Mouse (Mus musculus) activated CD4-positive, CD25-positive, alpha-beta regulatory T cell, adult 4 months (primary cell): Measurements from ENCODE around the gene Fam173a. TPM values are rescaled to one million over a fixed set of nuclear protein-coding genes. Genes with fewer than 3 reads are reported as not detected.

Experiments
- ATAC-seq: one replicate; pipeline ENCODE4 v1.8.0; 2017
- polyA plus RNA-seq, 2 experiments: library from polyadenylated mRNA; unstranded; fragments of 100-300 nt; shearing (Covaris generic); gene quantifications; one replicate each; pipeline ENCODE4 v1.2.1; 2017

The Fam173a gene
- 100 to 1,000 TPM; 196 to 238 TPM for polyA plus RNA-seq

DNA sequence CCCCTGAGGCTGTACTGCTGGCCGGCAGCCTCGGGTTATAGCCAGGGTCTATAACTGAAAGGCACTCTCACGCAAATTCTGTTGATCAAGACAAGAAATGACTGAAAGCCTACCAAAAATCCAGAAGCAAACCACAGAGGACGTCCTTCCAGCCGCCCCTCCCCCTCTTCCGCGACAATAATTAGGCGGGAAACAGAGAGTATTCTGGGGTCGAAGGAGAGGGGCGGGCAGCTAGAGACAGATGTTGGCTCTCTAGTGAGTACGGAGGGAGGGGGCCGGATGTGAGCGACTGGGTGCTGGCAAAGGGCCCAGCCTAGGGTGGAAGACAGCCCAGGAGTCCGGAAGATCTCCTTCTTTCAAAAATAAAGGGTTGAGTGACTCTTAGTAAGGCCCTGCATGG, at the start of gene Fam173a:
Gene Fam173a, minus strand, starts transcription at position 287 of the 400 bp plus-strand sequence.
- ATAC-seq, result peak; percentile 81

DNA sequence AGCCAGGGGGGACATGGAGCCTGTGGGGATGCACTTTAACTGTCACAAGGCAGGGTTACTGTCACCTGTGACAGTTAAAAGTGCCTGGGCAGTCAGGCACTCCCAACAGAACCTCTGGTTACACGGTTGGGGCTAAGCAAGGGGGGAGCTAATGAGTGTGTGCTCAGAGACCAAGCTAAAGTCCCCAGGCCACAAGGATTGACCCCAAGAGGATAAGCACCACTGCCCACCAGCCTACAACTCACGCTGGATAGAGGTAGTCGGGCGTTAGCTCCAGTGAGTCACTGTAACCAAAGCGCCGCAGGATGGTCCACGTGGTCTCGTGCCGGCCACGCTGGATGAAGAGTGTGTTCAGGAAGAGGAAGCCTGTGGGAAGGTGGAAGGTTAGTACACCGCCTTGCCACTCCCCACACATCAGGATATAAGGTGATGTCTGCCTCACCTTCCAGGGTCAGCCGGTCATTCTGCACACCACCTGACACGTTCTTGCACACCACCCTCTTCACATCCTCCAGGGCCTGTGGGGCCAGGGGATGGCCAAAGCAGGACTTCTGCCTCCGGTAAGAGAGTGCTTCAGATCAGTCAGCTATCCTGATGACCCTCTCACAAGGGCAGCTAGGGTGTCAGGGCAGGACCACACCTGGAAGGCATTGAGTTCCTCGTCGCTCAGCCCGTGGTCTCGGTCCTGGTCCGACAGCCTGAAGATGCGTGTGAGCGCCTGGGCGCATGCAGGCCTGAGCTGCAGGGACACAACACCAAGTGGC, 48.6 kb upstream of the Fam173a start, which contains the start of gene Gm20683:
Gene Gm20683, minus strand, starts transcription at position 647 of the 764 bp plus-strand sequence.
- ATAC-seq, result no peak

DNA sequence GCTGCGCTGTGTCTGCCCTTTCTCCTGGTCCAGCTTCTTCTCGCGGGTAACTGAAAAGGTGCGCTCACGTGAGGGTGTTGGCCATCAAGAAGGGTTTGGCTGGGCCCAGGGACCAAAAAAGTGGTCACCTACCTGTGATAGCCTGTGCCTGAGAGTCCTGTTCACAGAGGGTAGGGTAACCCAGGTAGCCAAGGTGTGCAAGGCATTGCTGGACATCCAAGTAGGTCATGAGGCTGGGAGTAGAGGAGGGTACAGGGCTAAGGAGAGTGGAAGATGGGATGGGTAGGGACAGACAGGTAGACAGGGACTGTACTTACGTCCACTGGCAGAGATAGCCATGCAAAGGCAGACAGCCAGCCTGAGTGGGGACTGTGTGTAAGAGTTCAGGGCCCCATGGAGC, 47.8 kb upstream of the Fam173a start:
- ATAC-seq, result no peak

DNA sequence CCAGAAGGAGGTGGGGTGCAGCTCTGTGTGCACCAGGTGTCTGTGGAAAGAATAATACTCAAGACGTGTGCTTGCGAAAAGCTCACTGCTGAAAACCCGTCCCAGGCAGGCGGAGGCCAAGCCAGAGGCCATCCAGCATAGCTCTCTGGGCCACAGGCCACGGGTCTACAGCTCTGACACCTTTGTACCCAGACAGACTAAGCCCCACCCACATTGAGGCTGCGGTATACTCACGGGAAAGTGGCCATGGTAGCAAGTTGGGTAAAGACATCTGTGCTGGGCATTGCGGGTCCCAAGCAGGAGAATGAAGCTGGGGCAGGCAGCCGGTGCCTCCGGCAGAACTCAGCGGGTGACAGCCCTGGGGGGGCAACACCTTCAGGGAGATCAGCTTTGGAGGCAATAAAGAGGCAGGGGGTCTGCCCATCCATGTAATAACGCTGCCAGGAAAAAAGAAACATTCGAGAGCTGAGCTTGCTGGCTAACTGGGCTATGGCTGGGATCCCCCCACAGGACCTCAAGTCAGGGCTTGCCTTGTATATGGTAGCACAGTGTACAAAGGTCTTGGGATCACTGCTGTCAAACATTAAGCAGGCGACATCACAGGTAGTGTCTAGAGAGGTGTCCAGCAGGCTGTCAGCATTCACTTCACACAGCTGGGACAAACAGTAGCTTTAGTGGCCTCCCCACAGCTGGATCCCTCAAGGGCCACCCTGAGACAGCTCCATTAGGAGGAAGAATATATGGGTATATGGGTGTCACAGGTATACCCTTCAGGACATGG, 46.9 kb upstream of the Fam173a start:
- ATAC-seq, result no peak

GRCm38 (mm10) chr17:25838904-25839303, 46.2 kb upstream of the Fam173a start:
- ATAC-seq, result no peak

DNA sequence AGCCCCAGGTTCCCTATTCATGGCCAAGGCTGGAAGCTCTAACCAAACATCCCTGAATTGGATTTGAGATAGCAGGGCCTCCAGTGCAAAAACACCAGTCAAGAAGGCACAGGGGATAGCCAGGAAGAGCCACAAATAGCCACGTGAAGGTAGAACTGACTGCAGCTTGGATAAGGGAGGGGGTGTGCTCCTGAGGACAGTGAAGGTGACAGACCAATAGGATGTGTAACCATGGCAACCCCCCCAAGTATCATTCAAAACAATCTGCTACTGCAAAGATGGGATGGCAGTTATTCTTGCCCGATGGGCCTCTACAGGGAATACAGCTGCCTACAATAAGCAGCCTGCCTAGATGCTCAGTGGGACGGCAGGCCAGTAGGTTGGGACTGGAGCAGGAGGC, 44.8 kb upstream of the Fam173a start:
- no peak for ATAC-seq

- no peak for ATAC-seq
These were observed 44.3 kb upstream of the Fam173a start, which contains the start of gene Rhbdl1 for GRCm38 (mm10) chr17:25837076-25837410. Rhbdl1 (minus strand) TSS chr17:25837295.

DNA sequence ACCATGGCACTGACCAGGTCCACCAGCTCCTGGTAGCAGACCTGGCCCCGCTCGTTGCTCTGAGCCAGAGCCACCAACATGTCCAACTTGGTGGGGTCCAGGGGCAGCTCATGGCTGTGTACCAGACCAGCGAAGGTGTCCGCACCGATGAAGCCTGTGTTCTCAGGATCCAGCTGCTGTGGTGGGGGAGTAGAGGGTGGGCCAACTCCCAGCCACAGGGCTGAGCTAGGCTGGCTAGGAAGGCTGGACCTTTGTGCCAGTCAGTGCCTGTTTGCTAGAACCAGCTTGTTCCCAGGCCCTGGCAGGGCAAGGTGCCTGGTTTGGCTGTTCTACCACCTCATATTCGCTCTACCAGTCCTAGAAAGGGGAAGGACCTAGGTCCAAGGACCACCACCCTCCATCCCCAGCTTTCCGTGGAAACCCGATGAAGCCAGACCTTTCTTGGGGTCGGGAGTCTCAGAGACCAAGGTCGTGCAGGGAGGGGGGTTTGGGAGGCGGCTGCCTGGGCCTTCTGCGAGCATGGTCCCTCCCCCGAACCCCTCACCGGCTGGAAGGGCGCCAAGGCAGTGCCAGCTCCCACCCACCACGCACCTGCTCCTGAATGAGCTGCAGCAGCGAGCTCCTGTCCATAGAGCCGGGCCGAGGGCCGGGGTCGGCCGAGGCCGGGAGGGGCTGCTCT, 43.8 kb upstream of the Fam173a start:
- no peak for ATAC-seq

DNA sequence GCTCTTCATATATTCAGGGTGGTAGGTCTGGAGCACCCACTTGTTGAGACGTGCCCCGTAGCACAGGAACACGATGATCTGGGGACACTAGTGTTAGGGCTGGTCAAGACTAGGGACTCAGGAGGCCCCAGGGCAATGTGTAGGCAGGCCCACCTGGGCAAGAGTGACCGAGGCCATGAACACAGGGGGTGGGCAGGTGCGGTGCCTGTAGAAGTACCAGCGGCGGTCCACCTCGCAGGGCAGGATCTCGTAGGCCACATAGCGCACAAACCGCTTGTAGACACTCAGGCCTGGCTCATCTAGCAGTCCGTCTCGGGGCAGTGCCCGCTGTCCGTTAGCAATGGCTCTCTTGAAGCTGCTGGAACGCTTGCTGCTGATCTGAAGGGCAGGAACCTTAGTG, 43.1 kb upstream of the Fam173a start:
- no peak for ATAC-seq

DNA sequence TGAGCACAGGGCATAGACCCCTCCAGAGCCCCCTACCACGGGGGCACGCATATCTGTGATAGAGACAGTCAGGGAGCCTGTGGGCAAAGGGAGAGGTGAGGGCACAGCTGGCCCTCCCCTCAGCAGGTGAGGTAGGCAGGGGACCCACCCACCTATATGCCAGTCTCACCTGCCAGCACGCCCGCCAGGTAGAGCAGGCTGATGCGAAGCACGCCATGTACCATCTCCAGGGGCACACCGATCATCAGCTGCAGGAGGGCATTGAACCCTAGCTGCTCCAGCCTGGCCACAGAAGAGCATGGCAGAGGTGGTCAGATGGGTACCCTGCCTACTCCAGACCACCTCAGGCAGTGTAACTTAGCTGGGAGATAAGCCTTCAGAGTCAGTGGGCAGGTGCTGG, 42.6 kb upstream of the Fam173a start:
- ATAC-seq, result no peak

DNA sequence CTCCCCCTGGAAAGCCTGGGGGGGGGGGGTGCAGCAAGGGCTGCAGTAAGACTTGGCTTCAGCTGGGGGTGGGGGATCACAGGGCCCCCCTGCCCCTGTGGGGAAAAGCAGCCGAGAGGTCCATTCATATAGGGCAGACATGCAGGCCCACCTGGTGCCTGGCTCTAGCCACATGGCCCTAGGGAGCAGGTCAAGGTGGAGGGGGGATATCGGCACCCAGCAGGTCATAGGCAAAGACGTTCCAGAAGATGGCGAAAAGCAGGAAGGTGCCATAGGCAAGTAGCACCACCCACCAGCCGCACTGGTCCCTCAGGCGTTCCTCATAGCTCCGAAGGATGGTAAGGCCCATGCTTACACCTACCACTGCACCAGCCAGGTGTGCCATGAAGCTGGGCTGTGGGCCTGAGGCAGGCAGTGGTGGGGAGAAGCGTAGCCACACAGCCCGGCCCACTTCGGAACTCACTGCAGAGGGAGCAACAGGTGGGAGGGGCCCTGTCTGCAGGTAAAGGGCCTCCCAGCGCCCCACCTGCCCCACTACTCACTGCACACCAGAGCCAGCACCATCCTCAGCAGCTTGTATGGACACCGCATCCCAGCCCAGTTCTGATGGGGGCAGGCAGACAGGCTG, 42.0 kb upstream of the Fam173a start:
- ATAC-seq, result no peak

- no peak for ATAC-seq
These were observed 41.4 kb upstream of the Fam173a start for GRCm38 (mm10) chr17:25833961-25834594.

- ATAC-seq, result no peak
These were observed 40.6 kb upstream of the Fam173a start, which contains the start of gene Stub1 for GRCm38 (mm10) chr17:25833291-25833663. Stub1 (minus strand) TSS chr17:25833404.

GRCm38 (mm10) chr17:25832436-25833290, 40.0 kb upstream of the Fam173a start:
- peak; percentile 95 for ATAC-seq

GRCm38 (mm10) chr17:25831451-25832281, 39.0 kb upstream of the Fam173a start:
- ATAC-seq, result no peak

GRCm38 (mm10) chr17:25830806-25831431, 38.2 kb upstream of the Fam173a start:
- ATAC-seq, result no peak

DNA sequence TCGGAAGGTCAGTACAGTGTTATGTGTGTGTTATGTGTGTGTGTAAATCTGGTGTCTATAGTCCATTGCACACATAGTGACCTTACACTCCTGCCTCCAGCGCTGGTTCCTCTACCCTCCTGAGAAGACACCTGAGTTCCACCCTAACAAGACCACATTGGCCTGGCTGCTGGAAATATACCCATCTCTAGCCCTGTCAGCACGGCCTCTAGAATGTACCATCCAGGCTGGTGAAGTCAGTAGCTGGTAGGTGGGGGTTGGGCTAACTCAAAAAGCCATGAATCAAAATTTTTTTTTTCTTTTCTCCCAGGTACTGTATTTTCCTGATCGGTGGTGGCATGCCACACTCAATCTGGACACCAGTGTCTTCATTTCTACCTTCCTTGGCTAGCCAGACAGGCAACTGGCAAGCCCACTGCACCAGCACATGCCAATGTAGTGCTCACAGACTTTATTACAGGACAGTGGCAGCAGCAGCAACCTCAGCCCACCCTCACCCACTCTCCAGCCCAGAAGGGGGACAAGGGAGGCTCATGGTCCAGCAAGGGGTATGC, 37.6 kb upstream of the Fam173a start:
- no peak for ATAC-seq

DNA sequence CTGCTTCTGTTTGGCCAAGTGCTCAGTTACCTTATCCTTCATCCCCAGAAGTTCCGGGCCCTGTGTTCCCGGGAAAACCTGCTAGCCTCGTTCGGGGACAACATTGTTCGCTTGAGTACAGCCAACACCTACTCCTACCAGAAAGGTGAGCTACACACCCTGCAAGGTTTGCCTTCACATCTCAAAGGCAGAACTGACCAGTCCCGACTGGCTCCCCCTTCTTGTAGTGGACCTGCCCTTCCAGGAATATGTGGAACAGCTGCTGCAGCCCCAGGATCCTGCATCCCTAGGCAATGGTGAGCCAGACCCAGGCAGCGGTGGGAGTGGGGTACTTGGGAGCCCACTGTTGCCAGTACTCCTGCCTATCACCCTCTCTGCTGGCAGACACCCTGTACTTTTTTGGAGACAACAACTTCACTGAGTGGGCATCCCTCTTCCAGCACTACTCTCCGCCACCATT, 36.9 kb upstream of the Fam173a start:
- ATAC-seq, result no peak
